Mouse (Mus musculus): ENCODE data around the gene Glra1. TPM values are rescaled to one million over a fixed set of nuclear protein-coding genes. Genes with fewer than 3 reads are reported as not detected.

Glra1 gene
- polyA plus RNA-seq, 1 experiment from 2014 or later: not detected

DNA sequence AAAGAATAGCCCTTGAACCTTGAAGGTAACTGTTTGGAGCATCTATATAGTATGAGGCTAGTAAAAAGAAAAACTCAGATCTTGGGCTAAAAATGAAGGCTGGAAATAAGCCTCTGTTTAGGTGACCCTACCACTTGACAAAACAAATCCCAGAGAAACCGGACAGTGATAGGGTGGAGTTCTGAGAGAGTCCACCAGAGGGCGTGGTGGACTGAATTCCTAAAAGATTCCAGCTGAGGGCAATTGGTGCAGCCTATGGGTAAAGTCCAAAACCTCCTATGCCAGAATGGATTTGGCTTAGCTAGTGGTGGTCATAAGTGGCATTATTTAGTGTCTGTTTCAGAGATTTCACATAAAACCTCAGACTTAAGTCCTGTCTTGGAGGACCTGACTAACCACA, 36.9 kb downstream of the Glra1 start:
- WGBS (ENCODE audit: insufficient replicate concordance): 22% methylated on average over 2 of the region's 2 CpGs
- TF ChIP-seq EP300 (IDR thresholded peaks at IDR 0.05; ENCODE audit: low read depth) (no peak), CTCF (IDR thresholded peaks at IDR 0.05; ENCODE audit: low read depth) (peak; percentile 62)
- no peak overlapping the region for H3K4me2 ChIP-seq (ENCODE audit: low read depth, low read length)
- ATAC-seq: no peak
- no peaks in the 10 kb centered on the region for H3K36me3 ChIP-seq (replicated peaks; ENCODE audit: insufficient read depth, low read length)
- no peak overlapping the region for H3K4me3 ChIP-seq (ENCODE audit: low read depth, low read length)
- DNase-seq: peak; percentile 40
- no peak overlapping the region for H3K9ac ChIP-seq (replicated peaks)
- no peak overlapping the region for H3K27ac ChIP-seq (ENCODE audit: low read depth)
- no peaks in the 10 kb centered on the region for H3K4me1 ChIP-seq (ENCODE audit: insufficient read depth)
- H3K9me3 ChIP-seq (ENCODE audit: low read length): no peaks in the 10 kb centered on the region
- H3K27me3 ChIP-seq (ENCODE audit: insufficient read depth, low read length): no peaks in the 10 kb centered on the region

DNA sequence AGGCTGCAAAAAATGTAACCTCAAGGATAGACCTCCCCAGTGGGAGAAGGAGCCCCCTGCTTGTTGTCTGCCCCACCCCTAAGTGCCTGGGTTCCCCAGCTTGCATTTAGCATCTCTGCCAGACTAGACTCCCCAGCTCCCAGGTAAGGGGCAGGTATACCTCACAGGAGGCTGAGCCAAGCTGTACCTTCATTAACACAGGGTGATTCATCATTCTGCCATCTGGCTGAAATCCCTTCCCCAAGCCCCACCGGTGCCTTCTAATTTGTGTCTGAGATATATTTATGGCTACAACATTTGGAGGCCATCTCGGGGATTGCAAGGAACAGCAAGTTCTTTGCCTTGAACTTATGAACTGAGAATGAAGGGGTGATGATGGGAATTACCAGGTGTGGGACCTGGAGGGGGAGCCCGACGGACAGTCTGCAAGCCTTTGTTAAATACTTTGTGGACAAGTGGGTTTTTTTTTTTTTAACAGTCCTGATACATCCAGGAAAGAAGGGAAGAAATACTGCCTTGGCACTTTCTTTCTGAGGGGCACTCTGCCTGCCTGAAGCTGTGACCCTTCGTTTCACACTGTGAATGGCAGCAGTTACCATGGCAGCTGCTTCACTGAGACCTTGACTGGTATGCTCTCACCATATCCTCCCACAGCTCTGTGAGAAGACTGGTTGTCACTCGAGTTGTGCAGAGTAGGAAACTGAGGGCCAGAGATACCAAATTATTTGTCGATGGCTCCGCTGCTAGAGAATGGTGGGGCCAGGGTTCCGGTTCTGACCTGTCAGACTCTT, 41.5 kb downstream of the Glra1 start:
- H3K9ac ChIP-seq (replicated peaks): no peak overlapping the region
- H3K27me3 ChIP-seq (ENCODE audit: insufficient read depth, low read length): no peaks in the 10 kb centered on the region
- TF ChIP-seq EP300 (IDR thresholded peaks at IDR 0.05; ENCODE audit: low read depth): no peak
- TF ChIP-seq CTCF (IDR thresholded peaks at IDR 0.05; ENCODE audit: low read depth): no peak
- H3K4me2 ChIP-seq (ENCODE audit: low read depth, low read length): no peak overlapping the region
- ATAC-seq (no peak), DNase-seq (no peak)
- WGBS (ENCODE audit: insufficient replicate concordance): 60% methylated on average over 9 of the region's 9 CpGs
- H3K4me1 ChIP-seq (ENCODE audit: insufficient read depth): no peaks in the 10 kb centered on the region
- no peaks in the 10 kb centered on the region for H3K9me3 ChIP-seq (ENCODE audit: low read length)
- H3K36me3 ChIP-seq (replicated peaks; ENCODE audit: insufficient read depth, low read length): no peaks in the 10 kb centered on the region
- H3K4me3 ChIP-seq (ENCODE audit: low read depth, low read length): no peak overlapping the region
- no peak overlapping the region for H3K27ac ChIP-seq (ENCODE audit: low read depth)

DNA sequence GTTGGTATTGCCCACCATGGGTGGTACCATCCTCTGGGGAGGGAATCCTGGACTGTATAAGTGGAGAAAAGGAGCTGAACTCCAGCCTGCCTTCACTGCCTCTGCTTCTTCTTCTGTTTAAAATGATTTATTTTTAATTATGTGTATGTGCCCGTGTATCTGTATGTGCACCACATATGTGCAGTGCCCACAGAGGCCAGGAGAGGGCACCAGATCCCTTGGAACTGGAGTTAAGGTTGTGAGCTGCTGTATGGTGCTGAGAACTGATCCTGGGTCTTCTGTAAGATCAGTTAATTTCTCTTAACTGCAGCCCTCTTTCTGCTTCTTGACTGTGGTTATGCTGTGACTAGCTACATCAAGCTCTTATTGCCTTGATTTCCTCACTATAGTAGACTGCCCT, 62.3 kb downstream of the Glra1 start:
- H3K4me1 ChIP-seq (ENCODE audit: insufficient read depth): no peaks in the 10 kb centered on the region
- no peaks in the 10 kb centered on the region for H3K9me3 ChIP-seq (ENCODE audit: low read length)
- peak; percentile 12; the same call in 1 of the 2 replicates for TF ChIP-seq CTCF (IDR thresholded peaks at IDR 0.05; ENCODE audit: low read depth)
- TF ChIP-seq EP300 (IDR thresholded peaks at IDR 0.05; ENCODE audit: low read depth): no peak
- no peaks in the 10 kb centered on the region for H3K36me3 ChIP-seq (replicated peaks; ENCODE audit: insufficient read depth, low read length)
- H3K27ac ChIP-seq (ENCODE audit: low read depth): no peak overlapping the region
- no peaks in the 10 kb centered on the region for H3K27me3 ChIP-seq (ENCODE audit: insufficient read depth, low read length)
- DNase-seq: no peak
- no peak overlapping the region for H3K4me3 ChIP-seq (ENCODE audit: low read depth, low read length)
- no peak for ATAC-seq
- WGBS (ENCODE audit: insufficient replicate concordance): 62% methylated on average over 1 of the region's 1 CpGs
- H3K9ac ChIP-seq (replicated peaks): no peak overlapping the region
- no peak overlapping the region for H3K4me2 ChIP-seq (ENCODE audit: low read depth, low read length)

DNA sequence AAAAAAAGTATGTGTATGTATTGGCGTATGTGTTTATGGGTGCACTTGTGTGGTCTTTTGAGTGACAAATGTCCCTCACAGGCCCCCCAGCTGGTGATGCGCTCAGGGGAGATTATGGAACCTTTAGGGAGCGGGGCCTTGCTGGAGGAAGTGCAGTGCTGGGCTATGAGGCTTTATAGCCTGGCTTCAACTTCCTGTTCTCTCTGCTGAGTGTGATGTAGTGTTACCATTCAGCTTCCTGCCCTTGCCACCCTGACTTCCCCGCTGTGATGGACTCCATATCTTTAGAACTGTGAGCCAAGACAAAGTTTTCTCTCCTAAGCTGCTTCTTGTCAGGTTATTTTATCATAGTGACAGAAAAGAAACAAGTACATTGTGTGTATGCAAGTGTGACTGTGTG, 65.3 kb downstream of the Glra1 start:
- H3K9me3 ChIP-seq (ENCODE audit: low read length): no peaks in the 10 kb centered on the region
- no peak for TF ChIP-seq CTCF (IDR thresholded peaks at IDR 0.05; ENCODE audit: low read depth)
- TF ChIP-seq EP300 (IDR thresholded peaks at IDR 0.05; ENCODE audit: low read depth): no peak
- no peaks in the 10 kb centered on the region for H3K4me1 ChIP-seq (ENCODE audit: insufficient read depth)
- no peaks in the 10 kb centered on the region for H3K27me3 ChIP-seq (ENCODE audit: insufficient read depth, low read length)
- H3K4me2 ChIP-seq (ENCODE audit: low read depth, low read length): no peak overlapping the region
- no peak overlapping the region for H3K4me3 ChIP-seq (ENCODE audit: low read depth, low read length)
- H3K36me3 ChIP-seq (replicated peaks; ENCODE audit: insufficient read depth, low read length): no peaks in the 10 kb centered on the region
- ATAC-seq: no peak
- no peak overlapping the region for H3K9ac ChIP-seq (replicated peaks)
- no peak for DNase-seq
- no peak overlapping the region for H3K27ac ChIP-seq (ENCODE audit: low read depth)
- 42% methylated on average over 4 of the region's 4 CpGs for WGBS (ENCODE audit: insufficient replicate concordance)

DNA sequence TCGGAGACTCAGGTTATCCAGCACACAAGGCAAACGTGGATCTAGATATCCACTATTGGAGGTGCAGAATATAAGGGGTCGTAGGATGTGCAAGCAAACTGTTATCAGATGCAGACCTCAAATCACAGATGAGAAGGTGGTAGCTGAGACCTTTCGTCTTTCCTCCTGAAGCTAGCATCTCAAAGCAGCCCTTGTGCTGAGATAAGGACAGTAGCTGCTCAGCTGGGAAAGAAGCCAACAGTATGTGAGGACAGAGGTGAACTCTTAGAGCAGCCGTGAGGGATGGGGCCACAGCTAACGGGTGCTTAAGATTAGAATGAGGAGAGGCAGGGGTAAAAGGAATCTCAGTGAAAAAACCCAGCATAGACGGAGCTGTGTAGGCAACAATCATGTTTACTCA, 65.9 kb downstream of the Glra1 start:
- TF ChIP-seq EP300 (IDR thresholded peaks at IDR 0.05; ENCODE audit: low read depth) (no peak), CTCF (IDR thresholded peaks at IDR 0.05; ENCODE audit: low read depth) (no peak)
- WGBS (ENCODE audit: insufficient replicate concordance): 41% methylated on average over 7 of the region's 7 CpGs
- DNase-seq (no peak), ATAC-seq (no peak)
- H3K27ac ChIP-seq (ENCODE audit: low read depth): no peak overlapping the region
- H3K36me3 ChIP-seq (replicated peaks; ENCODE audit: insufficient read depth, low read length): no peaks in the 10 kb centered on the region
- no peaks in the 10 kb centered on the region for H3K9me3 ChIP-seq (ENCODE audit: low read length)
- H3K4me3 ChIP-seq (ENCODE audit: low read depth, low read length): no peak overlapping the region
- H3K27me3 ChIP-seq (ENCODE audit: insufficient read depth, low read length): no peaks in the 10 kb centered on the region
- H3K4me1 ChIP-seq (ENCODE audit: insufficient read depth): no peaks in the 10 kb centered on the region
- no peak overlapping the region for H3K9ac ChIP-seq (replicated peaks)
- H3K4me2 ChIP-seq (ENCODE audit: low read depth, low read length): no peak overlapping the region

DNA sequence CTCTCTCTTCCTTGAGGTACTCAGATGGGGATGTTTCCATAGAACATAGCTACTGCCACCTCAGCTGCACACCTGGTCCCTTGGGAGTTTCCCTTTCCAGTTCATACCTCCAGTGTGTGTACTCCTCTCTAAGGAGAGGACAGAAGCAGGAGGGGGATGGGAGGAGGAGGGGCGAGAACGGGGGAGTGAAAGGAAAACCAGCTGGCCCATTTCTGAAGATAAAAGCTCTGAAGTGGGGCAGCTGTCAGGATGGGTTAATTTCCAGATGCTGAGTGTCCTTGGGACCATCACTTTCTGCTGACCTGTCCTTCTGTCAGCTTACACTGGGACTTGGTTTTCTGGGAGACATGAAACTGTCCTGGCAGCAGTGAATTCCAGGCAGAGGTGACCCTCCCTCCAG, 73.2 kb downstream of the Glra1 start:
- H3K9ac ChIP-seq (replicated peaks): no peak overlapping the region
- no peak overlapping the region for H3K4me3 ChIP-seq (ENCODE audit: low read depth, low read length)
- 35% methylated on average over 2 of the region's 2 CpGs for WGBS (ENCODE audit: insufficient replicate concordance)
- H3K9me3 ChIP-seq (ENCODE audit: low read length): no peaks in the 10 kb centered on the region
- DNase-seq (no peak), ATAC-seq (no peak)
- no peak overlapping the region for H3K27ac ChIP-seq (ENCODE audit: low read depth)
- no peaks in the 10 kb centered on the region for H3K4me1 ChIP-seq (ENCODE audit: insufficient read depth)
- no peaks in the 10 kb centered on the region for H3K27me3 ChIP-seq (ENCODE audit: insufficient read depth, low read length)
- H3K36me3 ChIP-seq (replicated peaks; ENCODE audit: insufficient read depth, low read length): no peaks in the 10 kb centered on the region
- H3K4me2 ChIP-seq (ENCODE audit: low read depth, low read length): no peak overlapping the region
- TF ChIP-seq CTCF (IDR thresholded peaks at IDR 0.05; ENCODE audit: low read depth) (no peak), EP300 (IDR thresholded peaks at IDR 0.05; ENCODE audit: low read depth) (no peak)
